Mouse (Mus musculus): ENCODE results near the gene Olfr1099. TPM values are rescaled to one million over a fixed set of nuclear protein-coding genes. Genes with fewer than 3 reads are reported as not detected.

Olfr1099 gene
- polyA plus RNA-seq (2012; rRNA removed), result not detected in 2 replicates

DNA sequence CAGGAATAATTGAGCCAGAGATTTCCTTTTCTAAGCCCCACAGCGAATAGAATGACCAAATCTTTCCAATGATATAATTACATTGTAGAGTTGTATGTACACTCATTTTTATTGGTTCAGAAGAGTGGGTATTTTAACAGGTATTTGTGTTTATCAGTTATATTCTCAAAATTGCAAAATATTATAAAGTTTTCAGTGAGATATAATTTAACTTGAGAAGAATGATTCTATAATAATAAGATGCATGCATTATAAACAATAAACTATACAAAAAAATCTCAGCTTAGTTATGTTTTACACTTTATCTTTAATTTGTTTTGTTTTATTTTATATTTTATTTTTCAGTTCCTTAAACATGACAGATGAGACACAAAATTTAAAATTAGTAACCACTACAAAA is at the start of gene Olfr1099:
Gene Olfr1099, minus strand, starts transcription at position 101 of the 400 bp plus-strand sequence.
- TF ChIP-seq POLR2A (IDR thresholded peaks at IDR 0.05; ENCODE audit: low read depth, low read length), result no peak
- no peak for TF ChIP-seq CTCF (IDR thresholded peaks at IDR 0.05; ENCODE audit: extremely low read depth, insufficient read depth, insufficient read length, insufficient replicate concordance)
- Histone ChIP-seq H3K36me3 (ENCODE audit: control insufficient read depth, insufficient read depth, low read length) (no peaks in the 10 kb centered on the region), H3K4me1 (ENCODE audit: control insufficient read depth, insufficient read depth, insufficient read length) (no peaks in the 10 kb centered on the region), H3K27ac (ENCODE audit: insufficient read depth, low read length) (no peak within 1 kb of the TSS), H3K27me3 (ENCODE audit: control insufficient read depth, insufficient read depth, low read length) (no peaks in the 10 kb centered on the region), H3K4me3 (ENCODE audit: extremely low read depth, insufficient read depth, insufficient read length) (no peak within 1 kb of the TSS)
- DNase-seq (ENCODE audit: low read depth in 1 of 2, low spot score in 2 of 2), result no peak
- 77% methylated on average over 1 of the region's 1 CpGs for WGBS

DNA sequence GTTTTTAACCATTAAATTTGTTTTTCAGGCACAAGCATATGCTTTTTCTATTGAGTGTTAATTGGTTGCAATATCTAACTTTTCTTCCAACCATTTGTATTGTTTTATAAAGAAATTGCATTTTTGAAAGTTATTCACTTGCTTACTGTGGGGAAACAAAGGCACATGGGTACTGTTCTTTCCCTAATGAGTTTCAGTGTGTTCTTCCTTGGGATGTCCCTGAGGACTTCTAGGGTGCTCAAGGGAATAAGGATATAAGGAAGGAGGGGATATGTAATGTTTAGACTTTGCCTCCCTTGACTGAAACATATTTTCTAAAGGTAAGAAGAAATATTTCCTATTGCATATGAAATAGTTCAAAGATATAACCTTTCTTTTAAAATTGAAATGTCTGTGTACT is 37.6 kb upstream of the Olfr1099 start, which contains the start of gene Olfr1102:
Gene Olfr1102, plus strand, starts transcription at position 301 of the 400 bp plus-strand sequence.
- Histone ChIP-seq H3K4me3 (ENCODE audit: extremely low read depth, insufficient read depth, insufficient read length) (no peak within 1 kb of the TSS), H3K27ac (ENCODE audit: insufficient read depth, low read length) (no peak within 1 kb of the TSS), H3K4me1 (ENCODE audit: control insufficient read depth, insufficient read depth, insufficient read length) (no peaks in the 10 kb centered on the region), H3K36me3 (ENCODE audit: control insufficient read depth, insufficient read depth, low read length) (no peaks in the 10 kb centered on the region), H3K27me3 (ENCODE audit: control insufficient read depth, insufficient read depth, low read length) (no peaks in the 10 kb centered on the region)
- DNase-seq (ENCODE audit: low read depth in 1 of 2, low spot score in 2 of 2), result no peak
- TF ChIP-seq POLR2A (IDR thresholded peaks at IDR 0.05; ENCODE audit: low read depth, low read length) (no peak), CTCF (IDR thresholded peaks at IDR 0.05; ENCODE audit: extremely low read depth, insufficient read depth, insufficient read length, insufficient replicate concordance) (no peak)

DNA sequence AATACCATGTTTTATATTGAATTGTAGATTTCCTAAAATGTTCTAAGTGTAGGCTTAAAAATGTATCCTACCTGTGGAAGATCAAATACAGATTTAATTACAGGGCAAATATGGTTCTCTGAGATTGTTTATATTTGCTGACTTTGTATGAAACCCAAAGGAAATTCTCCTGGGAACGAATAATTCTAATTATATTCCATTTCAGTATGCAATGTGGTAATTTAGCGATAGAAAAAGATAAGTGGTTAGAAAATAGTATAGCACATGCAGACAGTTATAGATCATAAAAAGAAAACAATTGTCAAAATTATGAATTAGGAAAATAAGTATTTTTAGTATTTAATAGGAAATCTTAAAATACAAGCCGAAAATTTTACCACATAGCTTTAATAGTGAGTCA is 30.6 kb upstream of the Olfr1099 start, which contains the start of gene Olfr1101:
Gene Olfr1101, minus strand, starts transcription at position 101 of the 400 bp plus-strand sequence.
- Histone ChIP-seq H3K27ac (ENCODE audit: insufficient read depth, low read length) (no peak within 1 kb of the TSS), H3K27me3 (ENCODE audit: control insufficient read depth, insufficient read depth, low read length) (no peaks in the 10 kb centered on the region), H3K4me3 (ENCODE audit: extremely low read depth, insufficient read depth, insufficient read length) (no peak within 1 kb of the TSS), H3K36me3 (ENCODE audit: control insufficient read depth, insufficient read depth, low read length) (no peaks in the 10 kb centered on the region), H3K4me1 (ENCODE audit: control insufficient read depth, insufficient read depth, insufficient read length) (no peaks in the 10 kb centered on the region)
- 75% methylated on average over 3 of the region's 3 CpGs for WGBS
- TF ChIP-seq POLR2A (IDR thresholded peaks at IDR 0.05; ENCODE audit: low read depth, low read length) (no peak), CTCF (IDR thresholded peaks at IDR 0.05; ENCODE audit: extremely low read depth, insufficient read depth, insufficient read length, insufficient replicate concordance) (no peak)
- DNase-seq (ENCODE audit: low read depth in 1 of 2, low spot score in 2 of 2), result no peak

DNA sequence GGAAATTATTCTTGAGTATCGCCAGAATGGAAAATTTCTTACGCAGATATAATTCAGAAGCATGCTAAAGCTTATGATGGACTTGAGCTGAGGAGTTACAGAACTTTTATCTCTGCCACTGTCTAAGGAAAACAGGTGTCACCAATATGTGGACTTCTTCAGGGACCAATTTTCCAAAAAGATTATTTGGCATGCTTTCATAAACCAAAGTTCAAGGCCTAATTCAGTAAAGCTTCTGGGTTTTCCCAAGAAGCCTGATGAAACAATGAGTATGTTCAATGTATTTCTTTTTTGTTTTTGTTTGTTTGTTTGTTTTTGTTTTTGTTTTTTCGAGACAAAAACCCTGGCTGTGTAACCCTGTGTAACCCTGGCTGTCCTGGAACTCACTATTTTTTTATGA is 19.4 kb upstream of the Olfr1099 start, which contains the start of gene Olfr1100:
Gene Olfr1100, minus strand, starts transcription at position 101 of the 400 bp plus-strand sequence.
- H3K4me1 ChIP-seq (ENCODE audit: control insufficient read depth, insufficient read depth, insufficient read length), result no peaks in the 10 kb centered on the region
- DNase-seq (ENCODE audit: low read depth in 1 of 2, low spot score in 2 of 2), result no peak
- no peak within 1 kb of the TSS for H3K27ac ChIP-seq (ENCODE audit: insufficient read depth, low read length)
- no peak within 1 kb of the TSS for H3K4me3 ChIP-seq (ENCODE audit: extremely low read depth, insufficient read depth, insufficient read length)
- TF ChIP-seq POLR2A (IDR thresholded peaks at IDR 0.05; ENCODE audit: low read depth, low read length) (no peak), CTCF (IDR thresholded peaks at IDR 0.05; ENCODE audit: extremely low read depth, insufficient read depth, insufficient read length, insufficient replicate concordance) (no peak)
- no peaks in the 10 kb centered on the region for H3K36me3 ChIP-seq (ENCODE audit: control insufficient read depth, insufficient read depth, low read length)
- H3K27me3 ChIP-seq (ENCODE audit: control insufficient read depth, insufficient read depth, low read length), result no peaks in the 10 kb centered on the region
- 71% methylated on average over 3 of the region's 3 CpGs for WGBS

DNA sequence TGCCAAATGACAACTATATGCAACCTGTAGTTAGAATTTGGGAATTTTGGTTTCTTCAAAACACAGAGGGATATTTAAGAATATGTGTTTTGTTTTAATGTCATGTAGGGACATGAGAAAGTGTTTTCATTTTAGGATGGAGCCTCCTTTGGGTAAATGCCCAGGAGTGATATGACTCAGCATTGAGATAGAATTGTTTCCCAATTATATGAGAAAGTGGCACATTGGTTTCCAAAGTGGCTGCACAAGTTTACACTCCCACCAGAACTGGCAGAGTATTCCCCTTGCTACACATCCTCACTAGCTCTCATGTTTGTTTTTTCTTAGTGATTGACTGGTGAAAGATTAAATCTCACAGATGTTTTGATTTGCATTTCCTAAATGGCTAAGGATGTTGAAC is 33.9 kb downstream of the Olfr1099 start:
- Histone ChIP-seq H3K27me3 (ENCODE audit: control insufficient read depth, insufficient read depth, low read length) (no peaks in the 10 kb centered on the region), H3K4me3 (ENCODE audit: extremely low read depth, insufficient read depth, insufficient read length) (no peak overlapping the region), H3K4me1 (ENCODE audit: control insufficient read depth, insufficient read depth, insufficient read length) (no peaks in the 10 kb centered on the region), H3K27ac (ENCODE audit: insufficient read depth, low read length) (no peak overlapping the region), H3K36me3 (ENCODE audit: control insufficient read depth, insufficient read depth, low read length) (no peaks in the 10 kb centered on the region)
- DNase-seq (ENCODE audit: low read depth in 1 of 2, low spot score in 2 of 2), result no peak
- TF ChIP-seq POLR2A (IDR thresholded peaks at IDR 0.05; ENCODE audit: low read depth, low read length) (no peak), CTCF (IDR thresholded peaks at IDR 0.05; ENCODE audit: extremely low read depth, insufficient read depth, insufficient read length, insufficient replicate concordance) (no peak)

DNA sequence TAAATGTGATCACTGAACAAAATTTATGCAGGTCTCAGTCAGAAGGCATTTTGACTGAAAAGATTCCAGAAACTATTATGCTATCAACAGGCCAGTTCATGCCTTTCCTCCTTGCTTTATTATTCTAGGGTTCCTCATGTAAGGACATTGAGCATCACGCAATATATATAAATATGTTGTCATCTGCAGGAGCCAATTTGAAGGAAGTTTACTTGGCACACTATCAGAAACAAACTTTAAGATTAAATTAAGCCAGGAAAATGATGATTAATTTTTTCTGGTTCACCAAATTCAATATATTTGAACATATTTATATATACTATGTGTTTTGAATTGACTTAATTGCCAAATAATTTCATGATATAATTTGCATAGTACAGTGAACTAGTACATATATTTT is 36.0 kb downstream of the Olfr1099 start, which contains the start of gene Olfr1098:
Gene Olfr1098, minus strand, starts transcription at position 101 of the 400 bp plus-strand sequence.
- H3K27me3 ChIP-seq (ENCODE audit: control insufficient read depth, insufficient read depth, low read length), result no peaks in the 10 kb centered on the region
- no peaks in the 10 kb centered on the region for H3K4me1 ChIP-seq (ENCODE audit: control insufficient read depth, insufficient read depth, insufficient read length)
- H3K4me3 ChIP-seq (ENCODE audit: extremely low read depth, insufficient read depth, insufficient read length), result no peak within 1 kb of the TSS
- H3K27ac ChIP-seq (ENCODE audit: insufficient read depth, low read length), result no peak within 1 kb of the TSS
- WGBS, result 93% methylated on average over 1 of the region's 1 CpGs
- no peak for DNase-seq (ENCODE audit: low read depth in 1 of 2, low spot score in 2 of 2)
- TF ChIP-seq CTCF (IDR thresholded peaks at IDR 0.05; ENCODE audit: extremely low read depth, insufficient read depth, insufficient read length, insufficient replicate concordance) (no peak), POLR2A (IDR thresholded peaks at IDR 0.05; ENCODE audit: low read depth, low read length) (no peak)
- no peaks in the 10 kb centered on the region for H3K36me3 ChIP-seq (ENCODE audit: control insufficient read depth, insufficient read depth, low read length)

DNA sequence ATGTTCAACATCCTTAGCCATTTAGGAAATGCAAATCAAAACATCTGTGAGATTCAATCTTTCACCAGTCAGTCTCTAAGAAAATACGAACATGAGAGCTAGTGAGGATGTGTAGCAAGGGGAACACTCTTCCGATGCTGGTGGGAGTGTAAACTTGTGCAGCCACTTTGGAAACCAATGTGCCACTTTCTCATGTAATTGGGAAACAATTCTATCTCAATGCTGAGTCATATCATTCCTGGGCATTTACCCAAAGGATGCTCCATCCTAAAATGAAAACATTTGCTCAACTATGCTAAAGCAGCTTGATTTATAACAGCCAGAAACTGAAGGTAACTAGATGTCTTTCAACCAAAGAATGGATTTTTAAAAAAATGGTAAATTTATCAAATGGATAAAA is 54.8 kb downstream of the Olfr1099 start:
- Histone ChIP-seq H3K4me3 (ENCODE audit: extremely low read depth, insufficient read depth, insufficient read length) (no peak overlapping the region), H3K36me3 (ENCODE audit: control insufficient read depth, insufficient read depth, low read length) (no peaks in the 10 kb centered on the region), H3K27me3 (ENCODE audit: control insufficient read depth, insufficient read depth, low read length) (no peaks in the 10 kb centered on the region), H3K4me1 (ENCODE audit: control insufficient read depth, insufficient read depth, insufficient read length) (no peaks in the 10 kb centered on the region), H3K27ac (ENCODE audit: insufficient read depth, low read length) (no peak overlapping the region)
- DNase-seq (ENCODE audit: low read depth in 1 of 2, low spot score in 2 of 2), result no peak
- TF ChIP-seq CTCF (IDR thresholded peaks at IDR 0.05; ENCODE audit: extremely low read depth, insufficient read depth, insufficient read length, insufficient replicate concordance) (no peak), POLR2A (IDR thresholded peaks at IDR 0.05; ENCODE audit: low read depth, low read length) (no peak)
- WGBS, result 83% methylated on average over 2 of the region's 2 CpGs

Other genes with a start within 250 kb of the Olfr1099 start
- not detected in 2 replicates for gene Olfr1089, start 227.0 kb downstream of the Olfr1099 start, polyA plus RNA-seq (2012; rRNA removed)
- not detected in 2 replicates for gene Olfr1090, start 201.7 kb downstream of the Olfr1099 start, polyA plus RNA-seq (2012; rRNA removed)
- gene Olfr1093, start 178.2 kb downstream of the Olfr1099 start, polyA plus RNA-seq (2012; rRNA removed), result not detected in 2 replicates
- gene Olfr141, start 150.7 kb downstream of the Olfr1099 start, polyA plus RNA-seq (2012; rRNA removed), result not detected in 2 replicates
- gene Olfr1094, start 136.0 kb downstream of the Olfr1099 start, polyA plus RNA-seq (2012; rRNA removed), result not detected in 2 replicates
- gene Olfr1095, start 109.0 kb downstream of the Olfr1099 start, polyA plus RNA-seq (2012; rRNA removed), result not detected in 2 replicates
- not detected in 2 replicates for gene Gm13723, start 85.9 kb downstream of the Olfr1099 start, polyA plus RNA-seq (2012; rRNA removed)
- not detected in 2 replicates for gene Olfr1097, start 68.5 kb downstream of the Olfr1099 start, polyA plus RNA-seq (2012; rRNA removed)
- gene Olfr1098, start 36.1 kb downstream of the Olfr1099 start, polyA plus RNA-seq (2012; rRNA removed), result not detected in 2 replicates
- not detected in 2 replicates for gene Olfr1100, start 19.3 kb upstream of the Olfr1099 start, polyA plus RNA-seq (2012; rRNA removed)
- not detected in 2 replicates for gene Olfr1101, start 30.5 kb upstream of the Olfr1099 start, polyA plus RNA-seq (2012; rRNA removed)
- not detected in 2 replicates for gene Olfr1102, start 37.7 kb upstream of the Olfr1099 start, polyA plus RNA-seq (2012; rRNA removed)
- gene Olfr1104, start 66.4 kb upstream of the Olfr1099 start, polyA plus RNA-seq (2012; rRNA removed), result not detected in 2 replicates
- not detected in 2 replicates for gene Olfr1105, start 75.8 kb upstream of the Olfr1099 start, polyA plus RNA-seq (2012; rRNA removed)
- not detected in 2 replicates for gene Olfr1106, start 91.6 kb upstream of the Olfr1099 start, polyA plus RNA-seq (2012; rRNA removed)
- gene Olfr1107, start 115.1 kb upstream of the Olfr1099 start, polyA plus RNA-seq (2012; rRNA removed), result not detected in 2 replicates
- gene Olfr1109, start 135.3 kb upstream of the Olfr1099 start, polyA plus RNA-seq (2012; rRNA removed), result not detected in 2 replicates
- gene Olfr259, start 153.9 kb upstream of the Olfr1099 start, polyA plus RNA-seq (2012; rRNA removed), result not detected in 2 replicates
- not detected in 2 replicates for gene Olfr1110, start 179.6 kb upstream of the Olfr1099 start, polyA plus RNA-seq (2012; rRNA removed)
- gene Olfr1111, start 191.9 kb upstream of the Olfr1099 start, polyA plus RNA-seq (2012; rRNA removed), result not detected in 2 replicates
- not detected in 2 replicates for gene Olfr1112, start 227.1 kb upstream of the Olfr1099 start, polyA plus RNA-seq (2012; rRNA removed)
- not detected in 2 replicates for gene Olfr1113, start 248.3 kb upstream of the Olfr1099 start, polyA plus RNA-seq (2012; rRNA removed)

All from spleen, adult 2 months (tissue).